Mouse (Mus musculus) ES-Bruce4 (cell line): Measurements from ENCODE around the gene Mrpl1. TPM values are rescaled to one million over a fixed set of nuclear protein-coding genes. Genes with fewer than 3 reads are reported as not detected.

Experiments
- H3K27ac ChIP-seq: 2 replicates; pipeline ENCODE4 v1.5.1; 2012; ENCODE audit warnings: low read length, inconsistent platforms; ENCODE audit not compliant: insufficient read depth
- H3K27me3 ChIP-seq: 2 replicates; pipeline ENCODE4 v1.6.1; 2012; ENCODE audit warnings: mild to moderate bottlenecking, low read length, inconsistent platforms; ENCODE audit not compliant: control insufficient read depth, poor library complexity, insufficient read depth, severe bottlenecking
- H3K36me3 ChIP-seq: 2 replicates; pipeline ENCODE4 v1.6.1; 2012; ENCODE audit warnings: inconsistent platforms, mild to moderate bottlenecking, low read length, moderate library complexity; ENCODE audit not compliant: control insufficient read depth, poor library complexity, insufficient read depth, severe bottlenecking
- H3K4me1 ChIP-seq: one replicate; pipeline ENCODE4 v1.8.1; 2011; ENCODE audit warnings: low read length; ENCODE audit not compliant: control insufficient read depth, insufficient read depth
- H3K4me3 ChIP-seq: 2 replicates; pipeline ENCODE4 v1.5.1; 2011; ENCODE audit warnings: low read depth, mild to moderate bottlenecking, low read length
- H3K9ac ChIP-seq: 2 replicates; pipeline ENCODE4 v1.6.1; 2012; ENCODE audit warnings: low read depth, mild to moderate bottlenecking, inconsistent platforms; ENCODE audit not compliant: poor library complexity, severe bottlenecking
- H3K9me3 ChIP-seq: replicated peaks from 2 replicates; pipeline ENCODE4 v1.6.1; 2012; ENCODE audit warnings: mild to moderate bottlenecking, low read length, inconsistent platforms; ENCODE audit not compliant: control insufficient read depth, poor library complexity, insufficient read depth, severe bottlenecking
- CTCF ChIP-seq: IDR thresholded peaks from one replicate; pipeline ENCODE4 v1.8.1; 2011; ENCODE audit warnings: low read depth, low read length
- EP300 ChIP-seq: IDR thresholded peaks from 2 replicates; pipeline ENCODE4 v1.6.1; 2011; ENCODE audit warnings: low read depth, low read length; ENCODE audit not compliant: insufficient read depth
- POLR2A ChIP-seq: IDR thresholded peaks from one replicate; pipeline ENCODE4 v1.8.1; 2011; ENCODE audit warnings: low read length; ENCODE audit not compliant: insufficient read depth
- polyA plus RNA-seq: library from polyadenylated mRNA; stranded (reverse); fragments of >200 nt; gene quantifications from 2 replicates; pipeline ENCODE4 v1.2.4, GENCODE M21; 2011; ENCODE audit warnings: low read depth; ENCODE audit not compliant: missing spikeins, insufficient read depth, insufficient read length

Mrpl1 gene
- polyA plus RNA-seq, 1 experiment, result 36.9 TPM

DNA sequence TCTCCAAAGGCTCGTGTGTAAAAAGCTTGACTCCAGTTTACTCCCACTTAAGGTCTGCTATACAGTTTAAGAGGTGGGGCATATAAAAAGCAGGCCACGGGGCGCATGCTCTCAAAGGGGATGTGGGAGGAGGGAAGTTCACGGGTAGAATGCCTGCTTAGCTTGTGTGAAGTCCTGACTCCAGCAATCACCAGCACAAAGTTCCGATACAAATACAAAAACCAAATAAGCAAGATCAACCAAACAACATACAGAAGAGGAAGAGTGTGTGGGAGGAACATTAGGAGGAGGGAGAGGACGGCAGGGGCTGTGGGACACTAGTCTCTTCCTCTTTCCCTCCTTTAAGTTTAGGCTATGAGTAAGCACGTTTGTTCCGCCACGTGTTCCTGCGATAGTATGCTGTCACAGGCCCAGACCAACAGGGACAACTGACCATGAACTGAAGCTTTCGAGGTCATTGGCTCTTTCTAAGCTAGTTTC lies 32.4 kb upstream of the Mrpl1 start:
- H3K4me3 ChIP-seq, result no peak overlapping the region
- no peaks in the 10 kb centered on the region for H3K36me3 ChIP-seq
- no peak overlapping the region for H3K27ac ChIP-seq
- no peak overlapping the region for H3K9ac ChIP-seq
- no peaks in the 10 kb centered on the region for H3K4me1 ChIP-seq
- H3K9me3 ChIP-seq, result no peaks in the 10 kb centered on the region
- no peak for TF ChIP-seq EP300
- no peak for TF ChIP-seq POLR2A
- TF ChIP-seq CTCF, result no peak
- H3K27me3 ChIP-seq, result no peaks in the 10 kb centered on the region

- Histone ChIP-seq H3K27ac (no peak overlapping the region), H3K9ac (no peak overlapping the region), H3K9me3 (no peaks in the 10 kb centered on the region), H3K4me3 (no peak overlapping the region), H3K4me1 (no peaks in the 10 kb centered on the region), H3K27me3 (no peaks in the 10 kb centered on the region), H3K36me3 (no peaks in the 10 kb centered on the region)
- TF ChIP-seq CTCF (no peak), EP300 (no peak), POLR2A (no peak)
Observed at GRCm38 (mm10) chr5:96183211-96183610, 26.1 kb upstream of the Mrpl1 start.

- Histone ChIP-seq H3K4me3 (no peak overlapping the region), H3K27ac (no peak overlapping the region), H3K9me3 (no peaks in the 10 kb centered on the region), H3K27me3 (no peaks in the 10 kb centered on the region), H3K36me3 (no peaks in the 10 kb centered on the region), H3K9ac (no peak overlapping the region), H3K4me1 (no peaks in the 10 kb centered on the region)
- TF ChIP-seq EP300, result no peak
Observed at GRCm38 (mm10) chr5:96183987-96184386, 25.3 kb upstream of the Mrpl1 start.

DNA sequence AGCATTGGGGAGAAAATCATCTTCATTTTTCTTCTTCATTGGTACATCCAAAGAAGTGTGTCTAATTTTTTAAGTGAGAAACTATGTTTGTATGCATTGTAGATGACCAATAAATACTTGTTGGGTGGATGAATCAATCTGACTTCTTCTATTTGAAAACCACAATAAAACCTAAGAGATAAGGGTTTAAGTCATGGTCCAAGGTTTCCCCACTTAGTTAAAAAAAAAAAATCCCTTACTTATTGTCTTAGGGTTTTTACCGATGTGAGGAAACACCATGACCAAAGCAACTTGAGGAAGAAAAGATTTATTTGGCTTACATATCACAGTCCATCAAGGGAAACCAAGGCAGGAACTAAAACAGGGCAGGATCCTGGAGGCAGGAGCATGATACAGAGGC lies 19.5 kb upstream of the Mrpl1 start:
- Histone ChIP-seq H3K27ac (no peak overlapping the region), H3K36me3 (no peaks in the 10 kb centered on the region), H3K4me3 (no peak overlapping the region), H3K9me3 (no peaks in the 10 kb centered on the region), H3K27me3 (no peaks in the 10 kb centered on the region), H3K4me1 (no peaks in the 10 kb centered on the region), H3K9ac (no peak overlapping the region)
- TF ChIP-seq POLR2A (no peak), EP300 (no peak), CTCF (no peak)

- H3K4me3 ChIP-seq, result no peak overlapping the region
- H3K9me3 ChIP-seq, result no peaks in the 10 kb centered on the region
- no peaks in the 10 kb centered on the region for H3K4me1 ChIP-seq
- H3K27ac ChIP-seq, result no peak overlapping the region
- H3K27me3 ChIP-seq, result no peaks in the 10 kb centered on the region
- H3K9ac ChIP-seq, result no peak overlapping the region
- TF ChIP-seq POLR2A, result no peak
- TF ChIP-seq EP300, result no peak
- no peak for TF ChIP-seq CTCF
- H3K36me3 ChIP-seq, result no peaks in the 10 kb centered on the region
Observed at GRCm38 (mm10) chr5:96191251-96191650, 18.0 kb upstream of the Mrpl1 start.

- TF ChIP-seq EP300, result no peak
- TF ChIP-seq POLR2A, result no peak
Observed at GRCm38 (mm10) chr5:96196547-96197052, 12.7 kb upstream of the Mrpl1 start.

More at GRCm38 (mm10) chr5:96196547-96197052, 12.7 kb upstream of the Mrpl1 start:
- no peaks in the 10 kb centered on the region for H3K27me3 ChIP-seq
- no peak overlapping the region for H3K9ac ChIP-seq
- H3K4me3 ChIP-seq, result no peak overlapping the region
- no peaks in the 10 kb centered on the region for H3K9me3 ChIP-seq
- no peak overlapping the region for H3K27ac ChIP-seq
- no peaks in the 10 kb centered on the region for H3K36me3 ChIP-seq
- H3K4me1 ChIP-seq, result no peaks in the 10 kb centered on the region
